Comparison of ENCODE assay signal across 9 mouse cellular contexts in the genomic region with DNA sequence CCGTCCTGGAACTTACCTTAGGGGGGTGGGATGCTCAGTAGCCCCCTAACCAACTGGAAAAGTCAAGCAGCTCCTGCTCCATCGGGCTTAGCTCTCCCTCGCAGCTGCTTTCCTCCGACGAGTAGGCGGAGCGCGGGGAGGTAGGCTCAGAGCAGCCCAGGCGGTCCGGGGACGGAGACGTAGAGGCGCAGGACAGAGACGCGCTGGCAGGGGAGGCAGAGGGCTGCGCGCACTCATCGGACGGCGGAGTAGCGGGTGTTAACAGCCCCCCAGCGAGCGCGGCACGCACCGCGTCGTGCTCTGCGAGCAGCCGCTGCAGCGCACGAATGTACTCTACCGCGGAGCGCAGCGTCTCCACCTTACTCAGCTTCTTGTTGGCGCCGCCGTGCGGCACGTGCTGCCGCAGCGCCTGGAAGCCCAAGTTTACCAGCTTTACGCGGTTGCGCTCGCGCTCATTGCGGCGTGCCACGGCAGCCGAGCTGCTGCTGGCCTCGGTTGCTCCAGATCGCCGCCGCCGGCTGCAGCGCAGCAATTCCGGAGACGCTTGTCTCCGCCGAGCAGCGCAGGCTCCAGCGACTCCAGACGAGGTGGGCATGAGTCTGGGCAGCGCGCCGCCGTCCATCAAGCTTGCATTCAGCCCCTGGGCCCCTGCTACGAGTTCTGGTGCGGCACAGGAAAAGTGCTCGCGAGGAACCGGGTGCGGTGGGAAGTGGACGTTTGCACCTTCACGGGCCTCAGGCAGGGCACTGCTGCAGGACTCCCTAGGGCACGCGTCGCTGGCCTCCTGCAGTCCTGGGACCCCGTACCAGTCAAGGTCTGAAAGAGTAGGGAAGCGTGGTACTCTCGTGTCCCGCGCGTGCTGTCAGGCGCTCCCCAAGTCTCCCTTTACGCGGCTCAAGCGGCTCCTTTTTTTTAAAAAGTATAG. TPM values are rescaled to one million over a fixed set of nuclear protein-coding genes. Genes with fewer than 3 reads are reported as not detected.
DNase-seq lines count a peak whose midpoint lies in the region; ATAC-seq lines count a peak whose summit lies in the region.
"Had no signal": no experiment of that assay in that cellular context is flagged by ENCODE, and none has a peak within 500 bp of the region (broad histone marks: within the 10 kb centered on the region; RNA-seq: fewer than 3 reads in every experiment).

No protein-coding gene starts in this region.

- H3K27ac ChIP-seq in embryonic facial prominence, embryonic 11.5 days (replicated peaks; ENCODE audit: low read depth, low read length), result no peak overlapping the region
- peak overlapping the region; percentile 67 for H3K27ac ChIP-seq in lung, embryonic 15.5 days

- H3K4me2 ChIP-seq in embryonic facial prominence, embryonic 11.5 days (ENCODE audit: low read depth, low read length), result peak overlapping the region; percentile 86
- H3K4me2 ChIP-seq in lung, embryonic 15.5 days, result peak overlapping the region; percentile 97

- no peaks in the 10 kb centered on the region for H3K36me3 ChIP-seq in embryonic facial prominence, embryonic 11.5 days (replicated peaks; ENCODE audit: control insufficient read depth, insufficient read depth, low read depth, low read length)
- no peaks in the 10 kb centered on the region for H3K36me3 ChIP-seq in lung, embryonic 15.5 days

- peak; percentile 40 to 52 for DNase-seq in heart, adult 18-20 months
- no peak for DNase-seq in heart, adult 9 months (ENCODE audit: low spot score in 2 of 2)
- peak; percentile 84 for DNase-seq in embryonic facial prominence, embryonic 11.5 days (ENCODE audit: low spot score)
- peak; percentile 40 to 56 for DNase-seq in heart, postnatal 10 days
- peak; percentile 49 to 65 for DNase-seq in layer of hippocampus, postnatal 10 days (ENCODE audit: low spot score in 2 of 2)
- peak; percentile 29 for DNase-seq in ovary, adult 18-20 months (ENCODE audit: low spot score)
- peak; percentile 62 to 65 for DNase-seq in urinary bladder, adult 18-20 months (ENCODE audit: low spot score in 2 of 2)

- H3K4me3 ChIP-seq in embryonic facial prominence, embryonic 11.5 days (ENCODE audit: low read depth, low read length), result peak overlapping the region; percentile 38
- H3K4me3 ChIP-seq in lung, embryonic 15.5 days, result peak overlapping the region; percentile 46

- intact Hi-C loops in heart, postnatal 10 days (cut with DNase I), result no loop called here

- WGBS in embryonic facial prominence, embryonic 11.5 days, result under 1% methylated on average over 83 of the region's 90 CpGs
- under 1% methylated on average over 90 of the region's 90 CpGs for WGBS in lung, embryonic 15.5 days

- H3K9ac ChIP-seq in embryonic facial prominence, embryonic 11.5 days (replicated peaks; ENCODE audit: low read length), result peak overlapping the region; percentile 9
- peak overlapping the region; percentile 36 for H3K9ac ChIP-seq in lung, embryonic 15.5 days

- ATAC-seq in embryonic facial prominence, embryonic 11.5 days (replicated peaks; ENCODE audit: insufficient number of reproducible peaks, low FRiP score, low TSS enrichment, low read depth), result peak; percentile 60; the same call in 1 of the 2 replicates
- peak; percentile 62 for ATAC-seq in lung, embryonic 15.5 days (ENCODE audit: borderline replicate concordance, extremely low read depth, low FRiP score, low TSS enrichment)

- H3K27me3 ChIP-seq in embryonic facial prominence, embryonic 11.5 days (ENCODE audit: control insufficient read depth, insufficient read depth, low read length), result peaks cover 51% of the 10 kb centered on the region
- H3K27me3 ChIP-seq in lung, embryonic 15.5 days, result peaks cover 88% of the 10 kb centered on the region

- no peaks in the 10 kb centered on the region for H3K9me3 ChIP-seq in embryonic facial prominence, embryonic 11.5 days (replicated peaks; ENCODE audit: control insufficient read depth, low read length)
- no peaks in the 10 kb centered on the region for H3K9me3 ChIP-seq in lung, embryonic 15.5 days

- peaks cover 7% of the 10 kb centered on the region for H3K4me1 ChIP-seq in embryonic facial prominence, embryonic 11.5 days (ENCODE audit: control insufficient read depth, insufficient read depth, low read length)
- peaks cover 23% of the 10 kb centered on the region for H3K4me1 ChIP-seq in lung, embryonic 15.5 days

RNA-seq across cellular contexts. Expression of gene Ascl2, which starts 0.9 kb away (rescaled TPM):
- not detected for total RNA-seq in heart, adult 18-20 months (2021)
- 0.56 and 0.94 TPM in 2 replicates for polyA plus RNA-seq in embryonic facial prominence, embryonic 11.5 days (2014; fragmentation: Nextera tagmentation; extraction: Ambion mirVana)
- not detected for total RNA-seq in heart, postnatal 10 days (2021)
- total RNA-seq in layer of hippocampus, postnatal 10 days (2021), result under 1 TPM; 0.27 to 0.32 TPM
- polyA plus RNA-seq in lung, embryonic 15.5 days (2015; fragmentation: Nextera tagmentation; extraction: Ambion mirVana), result 3.4 and 3.5 TPM in 2 replicates

RNA-seq across cellular contexts. Expression of gene Tspan32, which starts 36.7 kb away (rescaled TPM):
- total RNA-seq in heart, adult 18-20 months (2021), result 1 to 10 TPM in 1 of 2 experiments, under 1 TPM in 1; 0.69 to 2.6 TPM
- polyA plus RNA-seq in embryonic facial prominence, embryonic 11.5 days (2014; fragmentation: Nextera tagmentation; extraction: Ambion mirVana), result 4.0 and 4.8 TPM in 2 replicates
- total RNA-seq in heart, postnatal 10 days (2021), result 1 to 10 TPM in 1 of 2 experiments, under 1 TPM in 1; 0.81 to 1.2 TPM
- total RNA-seq in layer of hippocampus, postnatal 10 days (2021), result not detected
- polyA plus RNA-seq in lung, embryonic 15.5 days (2015; fragmentation: Nextera tagmentation; extraction: Ambion mirVana), result 1.9 and 2.8 TPM in 2 replicates

RNA-seq across cellular contexts. Expression of gene Th, which starts 37.2 kb away (rescaled TPM):
- total RNA-seq in heart, adult 18-20 months (2021), result not detected
- 2.8 and 4.7 TPM in 2 replicates for polyA plus RNA-seq in embryonic facial prominence, embryonic 11.5 days (2014; fragmentation: Nextera tagmentation; extraction: Ambion mirVana)
- total RNA-seq in heart, postnatal 10 days (2021), result not detected
- under 1 TPM; 0.64 to 0.89 TPM for total RNA-seq in layer of hippocampus, postnatal 10 days (2021)
- 0.93 and 2.6 TPM in 2 replicates for polyA plus RNA-seq in lung, embryonic 15.5 days (2015; fragmentation: Nextera tagmentation; extraction: Ambion mirVana)
- polyA plus RNA-seq: Patski had no signal

Comparison
In these comparisons a context has a peak if more than half of its experiments do, and no peak if none do; other contexts are left out.
1. DNase-seq: peak in heart, adult 18-20 months (2 of 2), embryonic facial prominence, embryonic 11.5 days (single experiment), heart, postnatal 10 days (2 of 2), layer of hippocampus, postnatal 10 days (2 of 2), ovary, adult 18-20 months (single experiment) and urinary bladder, adult 18-20 months (2 of 2); none in heart, adult 9 months (0 of 2).